Mouse (Mus musculus): ENCODE data around the gene Bcan.

- TF ChIP-seq CTCF (IDR thresholded peaks at IDR 0.05; ENCODE audit: low read depth) (no peak), EP300 (IDR thresholded peaks at IDR 0.05; ENCODE audit: low read depth) (peak; percentile 19; the same call in 1 of the 2 replicates)
Measured at GRCm38 (mm10) chr3:88042661-88043421, 42.8 kb upstream of the Bcan start, which contains the start of gene Gpatch4.
